Mouse (Mus musculus): Measurements from ENCODE around the gene Gal3st2. TPM values are rescaled to one million over a fixed set of nuclear protein-coding genes. Genes with fewer than 3 reads are reported as not detected.
"Not testable (repeated sequence)": the region's sequence is repeated elsewhere in the genome, so short reads cannot be mapped to it uniquely, and the experiment has no call there.

The Gal3st2 gene
- polyA plus RNA-seq, 1 experiment from 2014 or later = 0.17 TPM

DNA sequence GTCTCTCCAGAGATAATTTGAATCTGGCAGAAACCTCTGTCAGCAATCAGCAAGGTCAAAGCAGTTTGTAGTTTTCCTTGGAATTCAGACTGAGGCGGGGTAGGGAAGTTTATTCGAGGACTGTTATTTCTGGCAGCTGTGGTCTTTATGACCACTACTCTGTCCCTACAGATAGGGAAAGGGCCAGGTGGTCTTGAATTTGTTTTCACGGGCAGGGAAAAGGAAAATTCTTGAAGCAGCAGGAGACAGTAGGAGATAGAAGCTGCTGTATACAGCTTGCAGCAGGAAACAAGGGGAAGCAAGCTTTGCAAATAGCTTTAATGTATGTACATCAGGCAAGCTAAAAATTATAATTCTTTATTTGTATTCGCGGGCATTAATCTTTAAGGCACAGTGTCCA lies 40.2 kb downstream of the Gal3st2 start:
- WGBS (ENCODE audit: insufficient replicate concordance) = 15% methylated on average over 3 of the region's 5 CpGs
- H3K9me3 ChIP-seq (replicated peaks; ENCODE audit: control insufficient read depth, low read length); H3K4me2 ChIP-seq; H3K27me3 ChIP-seq (ENCODE audit: control insufficient read depth, insufficient read depth, low read length); H3K36me3 ChIP-seq (ENCODE audit: control insufficient read depth, insufficient read depth, low read length); ATAC-seq (replicated peaks; ENCODE audit: insufficient number of reproducible peaks, low FRiP score, low TSS enrichment); H3K4me1 ChIP-seq (ENCODE audit: control insufficient read depth, insufficient read depth, low read length); H3K4me3 ChIP-seq (ENCODE audit: low read depth, low read length); H3K27ac ChIP-seq (ENCODE audit: low read depth, low read length); H3K9ac ChIP-seq (ENCODE audit: low read depth, low read length): not testable (repeated sequence)

DNA sequence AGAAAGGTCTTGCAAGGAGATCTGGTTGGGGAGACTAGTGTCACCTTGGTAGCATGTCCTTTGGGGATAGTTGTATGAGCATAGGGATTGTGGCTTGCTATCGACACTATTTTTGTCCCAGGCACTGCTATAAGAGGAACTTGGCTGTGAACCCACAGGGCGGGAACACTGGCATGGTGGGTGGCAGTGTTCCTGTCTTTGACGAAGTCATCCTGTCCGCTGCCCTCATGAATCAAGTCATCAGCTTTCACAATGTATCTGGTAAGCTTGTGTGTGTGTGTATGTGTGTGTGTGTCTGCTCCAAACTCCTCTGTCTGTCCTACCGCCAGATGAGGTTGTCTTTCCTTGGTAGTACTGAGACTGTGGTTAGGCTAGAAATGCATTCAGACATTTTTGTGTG lies 45.6 kb downstream of the Gal3st2 start:
- not testable (repeated sequence) for H3K36me3 ChIP-seq (ENCODE audit: control insufficient read depth, insufficient read depth, low read length); H3K27ac ChIP-seq (ENCODE audit: low read depth, low read length); H3K9ac ChIP-seq (ENCODE audit: low read depth, low read length); H3K4me3 ChIP-seq (ENCODE audit: low read depth, low read length); H3K9me3 ChIP-seq (replicated peaks; ENCODE audit: control insufficient read depth, low read length); H3K4me1 ChIP-seq (ENCODE audit: control insufficient read depth, insufficient read depth, low read length); ATAC-seq (replicated peaks; ENCODE audit: insufficient number of reproducible peaks, low FRiP score, low TSS enrichment); H3K4me2 ChIP-seq; H3K27me3 ChIP-seq (ENCODE audit: control insufficient read depth, insufficient read depth, low read length)
- WGBS (ENCODE audit: insufficient replicate concordance) = 83% methylated on average over 3 of the region's 5 CpGs

GRCm38 (mm10) chr1:93908977-93909586 lies 48.0 kb downstream of the Gal3st2 start:
- not testable (repeated sequence) for H3K4me1 ChIP-seq (ENCODE audit: control insufficient read depth, insufficient read depth, low read length); ATAC-seq (replicated peaks; ENCODE audit: insufficient number of reproducible peaks, low FRiP score, low TSS enrichment); H3K36me3 ChIP-seq (ENCODE audit: control insufficient read depth, insufficient read depth, low read length); H3K4me2 ChIP-seq; H3K27ac ChIP-seq (ENCODE audit: low read depth, low read length); H3K4me3 ChIP-seq (ENCODE audit: low read depth, low read length); H3K9me3 ChIP-seq (replicated peaks; ENCODE audit: control insufficient read depth, low read length); H3K9ac ChIP-seq (ENCODE audit: low read depth, low read length); H3K27me3 ChIP-seq (ENCODE audit: control insufficient read depth, insufficient read depth, low read length)
- no CpG with 5 or more reads among the region's 11 CpGs for WGBS (ENCODE audit: insufficient replicate concordance)

GRCm38 (mm10) chr1:93911877-93912276 lies 50.8 kb downstream of the Gal3st2 start:
- not testable (repeated sequence) for ATAC-seq (replicated peaks; ENCODE audit: insufficient number of reproducible peaks, low FRiP score, low TSS enrichment); H3K27me3 ChIP-seq (ENCODE audit: control insufficient read depth, insufficient read depth, low read length); H3K4me1 ChIP-seq (ENCODE audit: control insufficient read depth, insufficient read depth, low read length); H3K9ac ChIP-seq (ENCODE audit: low read depth, low read length); H3K4me2 ChIP-seq; H3K27ac ChIP-seq (ENCODE audit: low read depth, low read length); H3K36me3 ChIP-seq (ENCODE audit: control insufficient read depth, insufficient read depth, low read length); H3K9me3 ChIP-seq (replicated peaks; ENCODE audit: control insufficient read depth, low read length); H3K4me3 ChIP-seq (ENCODE audit: low read depth, low read length)
- WGBS (ENCODE audit: insufficient replicate concordance) = no CpG with 5 or more reads among the region's 2 CpGs

DNA sequence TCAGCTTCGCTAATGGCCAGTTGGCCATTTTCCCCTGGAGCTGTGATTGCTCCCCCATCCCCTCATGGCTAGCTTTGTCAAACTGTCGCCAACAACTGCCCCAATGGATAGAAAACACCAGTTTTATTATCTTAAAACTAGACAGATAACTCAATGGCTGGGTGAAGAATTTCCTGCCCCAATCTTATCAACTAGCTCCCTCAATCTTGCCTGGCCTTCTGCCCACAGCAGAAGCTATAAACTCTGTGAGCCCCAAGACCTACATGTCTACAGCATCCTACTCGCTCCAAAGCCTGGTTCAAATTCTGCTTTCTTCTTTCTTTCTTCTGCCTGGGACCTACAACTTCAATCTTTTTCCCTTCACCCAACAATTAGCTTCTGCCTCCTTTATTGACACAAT lies 56.1 kb downstream of the Gal3st2 start:
- 55% methylated on average over 3 of the region's 3 CpGs for WGBS (ENCODE audit: insufficient replicate concordance)
- not testable (repeated sequence) for ATAC-seq (replicated peaks; ENCODE audit: insufficient number of reproducible peaks, low FRiP score, low TSS enrichment); H3K4me3 ChIP-seq (ENCODE audit: low read depth, low read length); H3K36me3 ChIP-seq (ENCODE audit: control insufficient read depth, insufficient read depth, low read length); H3K4me2 ChIP-seq; H3K27me3 ChIP-seq (ENCODE audit: control insufficient read depth, insufficient read depth, low read length); H3K9ac ChIP-seq (ENCODE audit: low read depth, low read length); H3K9me3 ChIP-seq (replicated peaks; ENCODE audit: control insufficient read depth, low read length); H3K27ac ChIP-seq (ENCODE audit: low read depth, low read length); H3K4me1 ChIP-seq (ENCODE audit: control insufficient read depth, insufficient read depth, low read length)

- not testable (repeated sequence) for H3K27ac ChIP-seq (ENCODE audit: low read depth, low read length); H3K9me3 ChIP-seq (replicated peaks; ENCODE audit: control insufficient read depth, low read length); H3K36me3 ChIP-seq (ENCODE audit: control insufficient read depth, insufficient read depth, low read length); H3K4me2 ChIP-seq; ATAC-seq (replicated peaks; ENCODE audit: insufficient number of reproducible peaks, low FRiP score, low TSS enrichment); H3K4me1 ChIP-seq (ENCODE audit: control insufficient read depth, insufficient read depth, low read length); H3K27me3 ChIP-seq (ENCODE audit: control insufficient read depth, insufficient read depth, low read length); H3K4me3 ChIP-seq (ENCODE audit: low read depth, low read length); H3K9ac ChIP-seq (ENCODE audit: low read depth, low read length)
- WGBS (ENCODE audit: insufficient replicate concordance) = 82% methylated on average over 2 of the region's 2 CpGs
Observed at GRCm38 (mm10) chr1:93918011-93918410, 56.9 kb downstream of the Gal3st2 start, which contains the start of gene Gal3st2b. Gal3st2b (plus strand) TSS chr1:93918311.

DNA sequence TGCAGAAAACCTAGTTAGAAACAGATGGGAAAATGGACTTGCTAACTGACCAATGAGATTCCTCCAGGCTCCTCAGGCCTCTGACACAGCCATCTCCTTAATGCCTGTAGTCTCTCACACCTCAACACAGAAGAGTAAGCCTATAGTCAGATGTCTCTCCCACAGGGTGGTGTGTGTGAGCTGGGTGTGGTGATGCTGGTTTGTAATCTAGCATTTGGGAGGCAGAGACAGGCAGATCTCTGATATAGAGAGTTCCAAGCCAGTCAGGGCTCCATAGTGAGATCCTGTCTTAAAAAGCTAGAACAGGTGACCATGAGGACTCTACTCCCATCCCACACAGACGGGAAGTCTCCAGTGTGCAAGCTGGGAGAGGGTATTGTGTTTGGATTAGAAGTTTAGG lies 57.7 kb downstream of the Gal3st2 start:
- H3K9ac ChIP-seq (ENCODE audit: low read depth, low read length); ATAC-seq (replicated peaks; ENCODE audit: insufficient number of reproducible peaks, low FRiP score, low TSS enrichment); H3K27ac ChIP-seq (ENCODE audit: low read depth, low read length); H3K9me3 ChIP-seq (replicated peaks; ENCODE audit: control insufficient read depth, low read length); H3K36me3 ChIP-seq (ENCODE audit: control insufficient read depth, insufficient read depth, low read length); H3K27me3 ChIP-seq (ENCODE audit: control insufficient read depth, insufficient read depth, low read length); H3K4me1 ChIP-seq (ENCODE audit: control insufficient read depth, insufficient read depth, low read length); H3K4me2 ChIP-seq; H3K4me3 ChIP-seq (ENCODE audit: low read depth, low read length): not testable (repeated sequence)
- 50% methylated on average over 1 of the region's 1 CpGs for WGBS (ENCODE audit: insufficient replicate concordance)

DNA sequence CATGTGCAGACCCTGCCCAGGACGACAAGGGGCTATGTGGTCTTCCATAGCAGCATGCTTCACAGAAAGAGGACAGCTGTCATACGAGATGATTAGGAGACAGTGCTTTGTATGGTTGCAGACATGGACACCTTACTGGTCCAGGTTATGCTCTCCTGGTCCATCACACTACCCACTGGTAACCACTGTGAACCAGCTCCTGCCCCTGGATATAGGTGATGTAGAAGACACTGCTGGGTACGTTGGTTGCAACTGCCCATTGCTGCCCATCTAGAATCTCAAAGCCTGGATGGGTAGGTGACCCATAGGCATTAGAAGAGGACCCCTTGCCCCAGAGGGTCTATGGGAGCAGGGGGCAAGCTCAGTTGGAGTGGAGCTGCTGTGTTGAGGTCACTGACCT lies 58.2 kb downstream of the Gal3st2 start:
- 79% methylated on average over 3 of the region's 3 CpGs for WGBS (ENCODE audit: insufficient replicate concordance)
- not testable (repeated sequence) for H3K36me3 ChIP-seq (ENCODE audit: control insufficient read depth, insufficient read depth, low read length); H3K9me3 ChIP-seq (replicated peaks; ENCODE audit: control insufficient read depth, low read length); ATAC-seq (replicated peaks; ENCODE audit: insufficient number of reproducible peaks, low FRiP score, low TSS enrichment); H3K27me3 ChIP-seq (ENCODE audit: control insufficient read depth, insufficient read depth, low read length); H3K4me3 ChIP-seq (ENCODE audit: low read depth, low read length); H3K27ac ChIP-seq (ENCODE audit: low read depth, low read length); H3K9ac ChIP-seq (ENCODE audit: low read depth, low read length); H3K4me1 ChIP-seq (ENCODE audit: control insufficient read depth, insufficient read depth, low read length); H3K4me2 ChIP-seq

- not testable (repeated sequence) for H3K9ac ChIP-seq (ENCODE audit: low read depth, low read length); H3K27ac ChIP-seq (ENCODE audit: low read depth, low read length); H3K9me3 ChIP-seq (replicated peaks; ENCODE audit: control insufficient read depth, low read length); H3K4me3 ChIP-seq (ENCODE audit: low read depth, low read length); H3K36me3 ChIP-seq (ENCODE audit: control insufficient read depth, insufficient read depth, low read length); H3K4me1 ChIP-seq (ENCODE audit: control insufficient read depth, insufficient read depth, low read length); ATAC-seq (replicated peaks; ENCODE audit: insufficient number of reproducible peaks, low FRiP score, low TSS enrichment); H3K4me2 ChIP-seq; H3K27me3 ChIP-seq (ENCODE audit: control insufficient read depth, insufficient read depth, low read length)
- 81% methylated on average over 3 of the region's 3 CpGs for WGBS (ENCODE audit: insufficient replicate concordance)
Observed at GRCm38 (mm10) chr1:93922609-93923008, 61.5 kb downstream of the Gal3st2 start.

All from heart, embryonic 11.5 days (tissue).